29 mouse cellular contexts compared by ENCODE assay signal in the genomic region with DNA sequence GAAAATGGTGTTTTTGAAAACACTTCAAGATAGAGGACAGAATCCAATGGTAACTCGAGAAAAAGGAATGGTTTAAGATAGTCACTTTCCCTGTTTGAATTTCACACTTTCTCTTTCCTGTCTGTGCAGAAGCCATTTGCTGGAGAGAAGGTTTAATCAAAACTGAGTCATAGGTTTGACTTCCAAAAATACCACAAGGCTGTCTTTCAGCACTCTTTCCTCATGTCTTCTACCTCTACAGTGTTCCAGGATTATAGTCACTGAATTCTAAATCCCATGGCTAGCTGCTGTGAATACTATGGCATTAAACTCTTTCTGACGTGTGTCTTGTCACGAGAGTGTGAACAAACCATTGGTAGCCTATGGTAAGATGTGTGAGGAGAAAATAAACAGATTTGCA.
DNase-seq lines count a peak whose midpoint lies in the region; ATAC-seq and TF ChIP-seq lines count a peak whose summit lies in the region.
"Had no signal": no experiment of that assay in that cellular context is flagged by ENCODE, and none has a peak within 500 bp of the region (broad histone marks: within the 10 kb centered on the region; RNA-seq: fewer than 3 reads in every experiment).

No protein-coding gene starts in this region.

- H3K4me2 ChIP-seq in heart, embryonic 13.5 days, result peak overlapping the region; percentile 32; the same call in 1 of the 2 replicates
- H3K4me2 ChIP-seq: limb, embryonic 15.5 days; liver, embryonic 15.5 days; lung, embryonic 15.5 days; midbrain, embryonic 13.5 days had no signal

- DNase-seq in heart, postnatal 4 days, result no peak
- no peak for DNase-seq in left cerebral cortex, adult 2 months (ENCODE audit: extremely low spot score in 1 of 2, low spot score in 2 of 2)
- DNase-seq in left cerebral cortex, adult 9 months (ENCODE audit: low spot score in 2 of 2), result no peak
- no peak for DNase-seq in Patski (ENCODE audit: low read depth, low spot score)
- no peak for DNase-seq in layer of hippocampus, adult 11-12 months (ENCODE audit: low spot score)
- no peak for DNase-seq in thymus, adult 2 months
- DNase-seq: adrenal gland, postnatal 36 days; cerebellum, adult 11 months; cerebellum, adult 9-11 months; kidney, adult 9 months; kidney, postnatal 14 days; layer of hippocampus, postnatal 36 days; left cerebral cortex, postnatal 4 days; lung, postnatal 36 days; right cerebral cortex, postnatal 14 days; spleen, adult 18-20 months; thymus, postnatal 14 days had no signal

- no peak overlapping the region for H3K9ac ChIP-seq in heart, embryonic 13.5 days
- H3K9ac ChIP-seq: limb, embryonic 15.5 days; liver, embryonic 15.5 days; lung, embryonic 15.5 days; midbrain, embryonic 13.5 days had no signal

- no peak for ATAC-seq in heart, embryonic 13.5 days (ENCODE audit: extremely low read depth, insufficient number of reproducible peaks, low FRiP score, low TSS enrichment)
- ATAC-seq in Patski, result peak; percentile 71
- ATAC-seq: forebrain, embryonic 16.5 days; hindbrain, postnatal 0 days; intestine, embryonic 16.5 days; midbrain, embryonic 13.5 days had no signal

- H3K4me3 ChIP-seq in heart, embryonic 13.5 days, result no peak overlapping the region
- H3K4me3 ChIP-seq in left cerebral cortex, adult 2 months, result no peak overlapping the region
- no peak overlapping the region for H3K4me3 ChIP-seq in thymus, adult 2 months (ENCODE audit: control insufficient read depth, insufficient read depth, low read length)
- H3K4me3 ChIP-seq: embryonic facial prominence, embryonic 10.5 days; forebrain, embryonic 10.5 days; layer of hippocampus, adult 2 months; limb, embryonic 15.5 days; liver, embryonic 15.5 days; lung, embryonic 15.5 days; megakaryocyte, embryonic 14.5 days; midbrain, embryonic 13.5 days had no signal

- TF ChIP-seq CTCF in left cerebral cortex, adult 2 months (IDR thresholded peaks at IDR 0.05), result no peak
- TF ChIP-seq CTCF in Patski (IDR thresholded peaks at IDR 0.05), result no peak
- TF ChIP-seq CTCF in thymus, adult 2 months (IDR thresholded peaks at IDR 0.05; ENCODE audit: borderline replicate concordance, control insufficient read depth, extremely low read depth, insufficient read depth, low read length, poor library complexity), result no peak

- no peaks in the 10 kb centered on the region for H3K36me3 ChIP-seq in heart, embryonic 13.5 days
- no peaks in the 10 kb centered on the region for H3K36me3 ChIP-seq in thymus, adult 2 months (ENCODE audit: control insufficient read depth, insufficient read depth, low read length)
- H3K36me3 ChIP-seq: embryonic facial prominence, embryonic 10.5 days; forebrain, embryonic 10.5 days; limb, embryonic 15.5 days; liver, embryonic 15.5 days; lung, embryonic 15.5 days; midbrain, embryonic 13.5 days had no signal

- H3K9me3 ChIP-seq in heart, embryonic 13.5 days, result no peaks in the 10 kb centered on the region
- H3K9me3 ChIP-seq: embryonic facial prominence, embryonic 10.5 days; forebrain, embryonic 10.5 days; limb, embryonic 15.5 days; liver, embryonic 15.5 days; lung, embryonic 15.5 days; megakaryocyte, embryonic 14.5 days; midbrain, embryonic 13.5 days had no signal

- CTCF ChIA-PET in Patski (lab: Charles Lee), result interaction anchor here (1.1 to 2.1 kb wide), 3 partner anchors 11 to 250 kb away, joined by 3 to 6 read pairs (median 3); no protein-coding TSS in a partner anchor

- no peak for TF ChIP-seq POLR2A in thymus, adult 2 months (IDR thresholded peaks at IDR 0.05; ENCODE audit: control insufficient read depth, extremely low read depth, insufficient read depth, low read length, poor library complexity)

- in situ Hi-C loops in Patski (cut with MboI; ENCODE audit: low pct_unique_long_range_greater_than_20kb), result no loop called here

- WGBS in heart, embryonic 13.5 days, result 32% methylated on average over 3 of the region's 3 CpGs
- WGBS in thymus, adult 2 months, result 91% methylated on average over 3 of the region's 3 CpGs

- intact Hi-C loops in left cerebral cortex, adult 2 months (cut with DNase I), result no loop called here

- POLR2A ChIA-PET in Patski (lab: Charles Lee), result no interaction called here

- H3K4me1 ChIP-seq in heart, embryonic 13.5 days, result peaks cover 75% of the 10 kb centered on the region
- H3K4me1 ChIP-seq in thymus, adult 2 months (replicated peaks; ENCODE audit: control insufficient read depth, insufficient read depth, low read length), result no peaks in the 10 kb centered on the region
- H3K4me1 ChIP-seq: limb, embryonic 15.5 days had no signal

- no peaks in the 10 kb centered on the region for H3K27me3 ChIP-seq in heart, embryonic 13.5 days (replicated peaks)
- no peaks in the 10 kb centered on the region for H3K27me3 ChIP-seq in Patski
- H3K27me3 ChIP-seq in thymus, adult 2 months (ENCODE audit: control insufficient read depth, insufficient read depth, low read length), result no peaks in the 10 kb centered on the region
- H3K27me3 ChIP-seq: limb, embryonic 15.5 days; liver, embryonic 15.5 days; lung, embryonic 15.5 days; megakaryocyte, embryonic 14.5 days; midbrain, embryonic 13.5 days had no signal

- H3K27ac ChIP-seq in heart, embryonic 13.5 days (replicated peaks), result peak overlapping the region; percentile 74
- H3K27ac ChIP-seq in left cerebral cortex, adult 2 months, result peak overlapping the region; percentile 50; the same call in 1 of the 2 replicates
- no peak overlapping the region for H3K27ac ChIP-seq in thymus, adult 2 months (ENCODE audit: control insufficient read depth, insufficient read depth, low read length)
- H3K27ac ChIP-seq: embryonic facial prominence, embryonic 10.5 days; forebrain, embryonic 10.5 days; hindbrain, postnatal 0 days; layer of hippocampus, adult 2 months; limb, embryonic 15.5 days; liver, embryonic 15.5 days; lung, embryonic 15.5 days; midbrain, embryonic 13.5 days had no signal
